Mouse (Mus musculus) right cerebral cortex, postnatal 10 days (tissue): ENCODE measurements around the gene Add1.

ENCODE experiments used
- DNase-seq, 2 experiments: peaks; one replicate each; pipeline ENCODE4 v3.0.0; 2021; ENCODE audit warnings: low spot score in 2 of 2

The Add1 gene

DNA sequence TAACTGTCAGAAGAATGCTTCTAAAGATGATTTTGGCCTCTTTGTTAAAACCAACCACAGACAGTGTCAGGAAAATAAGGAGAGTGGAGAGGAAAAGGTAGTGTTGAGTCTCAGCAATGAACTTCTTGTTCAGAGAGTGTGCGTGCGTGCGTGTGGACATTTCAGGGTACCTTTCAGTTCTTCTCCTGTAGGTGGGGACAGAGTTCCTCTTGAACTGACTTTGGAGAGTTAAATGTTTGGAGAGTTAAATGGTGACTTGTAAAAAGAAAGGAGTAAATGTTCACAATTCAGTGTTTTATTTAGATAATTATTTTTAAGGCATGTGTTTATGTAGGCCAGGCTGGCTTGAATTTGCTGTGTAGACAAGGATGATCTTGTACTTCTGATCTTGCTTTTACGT is 96.8 kb downstream of the Add1 start:
- DNase-seq, result no peak
